Mouse (Mus musculus) embryonic facial prominence, embryonic 11.5 days (tissue): ENCODE measurements at regions not wholly inside any gene's neighbourhood (a gene's known extent, or its start where the extent isn't known, plus 50 kb on each side); places are given as distances from the start of the nearest gene placed in this dataset.
A peak's percentile ranks its signal among the peaks of the same experiment; 100 is the strongest.

Experiments
- ATAC-seq: fragments of 200-750 bp; cut with Nextera tagmentation; replicated peaks from 2 replicates; pipeline ENCODE4 v1.8.0; 2017; ENCODE audit warnings: low read depth; ENCODE audit not compliant: insufficient number of reproducible peaks, low FRiP score, low TSS enrichment
- DNase-seq: peaks from one replicate; pipeline ENCODE4 v3.0.0-alpha.2; 2015; ENCODE audit warnings: low spot score
- H3K27ac ChIP-seq: fragments of 300-500 bp; sonication (generic); replicated peaks from 2 replicates; pipeline ENCODE4 v1.5.1; 2014; ENCODE audit warnings: mild to moderate bottlenecking, low read depth, low read length, control low read depth
- H3K27me3 ChIP-seq: fragments of 300-500 bp; sonication (generic); 2 replicates; pipeline ENCODE4 v1.6.1; 2014; ENCODE audit warnings: mild to moderate bottlenecking, low read length, moderate library complexity, mixed read lengths; ENCODE audit not compliant: control insufficient read depth, insufficient read depth
- H3K36me3 ChIP-seq: fragments of 300-500 bp; sonication (generic); replicated peaks from 2 replicates; pipeline ENCODE4 v1.6.1; 2014; ENCODE audit warnings: low read depth, mild to moderate bottlenecking, low read length, moderate library complexity, mixed read lengths; ENCODE audit not compliant: control insufficient read depth, insufficient read depth
- H3K4me1 ChIP-seq: fragments of 300-500 bp; sonication (generic); 2 replicates; pipeline ENCODE4 v1.6.1; 2014; ENCODE audit warnings: low read length, mixed read lengths; ENCODE audit not compliant: control insufficient read depth, insufficient read depth
- H3K4me2 ChIP-seq: fragments of 300-500 bp; sonication (generic); 2 replicates; pipeline ENCODE4 v1.6.1; 2014; ENCODE audit warnings: low read depth, mild to moderate bottlenecking, control low read depth, low read length, moderate library complexity
- H3K4me3 ChIP-seq: fragments of 300-500 bp; sonication (generic); 2 replicates; pipeline ENCODE4 v1.5.1; 2014; ENCODE audit warnings: low read depth, low read length, control low read depth
- H3K9ac ChIP-seq: fragments of 300-500 bp; sonication (generic); replicated peaks from 2 replicates; pipeline ENCODE4 v1.6.1; 2014; ENCODE audit warnings: mild to moderate bottlenecking, control low read depth, low read length
- H3K9me3 ChIP-seq: fragments of 300-500 bp; sonication (generic); replicated peaks from 2 replicates; pipeline ENCODE4 v1.6.1; 2016; ENCODE audit warnings: mild to moderate bottlenecking, low read length, inconsistent platforms, mixed read lengths; ENCODE audit not compliant: control insufficient read depth
- WGBS: fragments of 180-500 bp; shearing (Covaris S2); extraction: QIAGEN DNeasy Blood & Tissue Kit; methylation state at CpG from one replicate; pipeline ENCODE4 v1.1.7; 2014; 5-methylcytosine and 5-hydroxymethylcytosine counted together

DNA sequence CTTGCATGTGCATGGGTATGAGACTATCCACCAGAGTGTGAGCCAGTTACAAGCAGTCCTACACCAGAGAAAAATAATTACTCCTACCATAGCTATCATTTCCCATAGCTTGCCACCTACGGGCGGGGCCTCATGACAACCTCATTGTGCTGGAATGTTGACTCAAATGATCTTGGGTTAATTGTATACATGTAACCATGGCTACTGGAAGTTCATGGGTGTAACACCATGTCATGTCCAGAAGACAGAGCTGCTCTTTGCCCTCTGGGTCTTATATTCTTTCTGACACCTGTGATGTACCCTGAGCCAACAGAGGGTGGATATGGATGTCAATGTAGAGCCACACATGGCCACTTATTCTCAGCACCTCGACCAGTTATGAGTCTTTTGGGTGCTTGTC, 125.6 kb downstream of the Qpct start:
- no peaks in the 10 kb centered on the region for H3K9me3 ChIP-seq
- no peaks in the 10 kb centered on the region for H3K4me1 ChIP-seq
- ATAC-seq (no peak), DNase-seq (no peak)
- no peak overlapping the region for H3K27ac ChIP-seq
- H3K27me3 ChIP-seq = no peaks in the 10 kb centered on the region
- no peaks in the 10 kb centered on the region for H3K36me3 ChIP-seq
- no peak overlapping the region for H3K4me2 ChIP-seq
- 72% methylated on average over 3 of the region's 3 CpGs for WGBS
- H3K4me3 ChIP-seq = no peak overlapping the region
- no peak overlapping the region for H3K9ac ChIP-seq

DNA sequence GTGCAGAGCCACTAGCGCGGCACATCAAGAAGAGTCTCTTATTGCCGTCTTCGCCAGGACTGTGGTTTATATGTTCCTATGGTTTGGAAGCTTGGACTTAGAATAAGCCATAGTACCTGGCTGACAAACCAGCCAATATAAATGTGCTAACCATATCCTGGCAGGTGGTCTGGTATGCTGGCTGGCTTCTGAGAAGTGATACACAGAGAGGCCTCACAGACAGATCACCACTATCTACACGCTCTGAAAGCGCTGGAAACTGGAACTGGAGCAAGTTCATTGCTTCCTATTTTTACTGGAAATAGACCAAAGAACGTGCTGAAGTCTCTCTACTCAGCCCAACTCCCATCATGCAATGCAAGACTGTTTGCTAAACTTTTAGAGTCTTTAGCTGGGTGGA, 124.7 kb downstream of the Qpct start:
- DNase-seq (no peak), ATAC-seq (no peak)
- no peaks in the 10 kb centered on the region for H3K4me1 ChIP-seq
- 82% methylated on average over 7 of the region's 7 CpGs for WGBS
- no peaks in the 10 kb centered on the region for H3K36me3 ChIP-seq
- no peak overlapping the region for H3K9ac ChIP-seq
- no peaks in the 10 kb centered on the region for H3K27me3 ChIP-seq
- no peak overlapping the region for H3K4me3 ChIP-seq
- no peak overlapping the region for H3K4me2 ChIP-seq
- H3K9me3 ChIP-seq = no peaks in the 10 kb centered on the region
- H3K27ac ChIP-seq = no peak overlapping the region

DNA sequence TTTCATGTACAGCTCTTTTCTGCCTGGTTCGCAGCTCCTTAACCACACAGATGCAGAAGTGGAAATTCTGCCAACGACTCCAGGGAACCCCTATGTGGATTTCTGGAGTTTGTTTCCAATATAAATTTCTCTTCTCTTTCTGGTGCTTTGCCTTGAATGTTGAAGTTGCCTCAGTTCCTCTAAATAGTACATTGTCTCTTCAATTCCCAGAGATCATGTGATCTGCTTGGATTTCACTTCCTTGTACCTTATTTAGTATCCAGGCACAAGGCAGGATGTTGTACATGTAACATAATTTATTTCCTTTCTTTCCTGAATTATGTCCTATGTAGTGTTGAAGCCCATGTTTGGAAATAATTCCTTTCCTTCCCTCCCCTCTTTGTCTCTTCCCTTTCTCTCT, 123.7 kb downstream of the Qpct start:
- 92% methylated on average over 2 of the region's 2 CpGs for WGBS
- no peak overlapping the region for H3K27ac ChIP-seq
- H3K9ac ChIP-seq = no peak overlapping the region
- H3K4me2 ChIP-seq = no peak overlapping the region
- no peak for ATAC-seq
- no peak for DNase-seq
- H3K9me3 ChIP-seq = no peaks in the 10 kb centered on the region
- no peaks in the 10 kb centered on the region for H3K27me3 ChIP-seq
- H3K36me3 ChIP-seq = no peaks in the 10 kb centered on the region
- H3K4me3 ChIP-seq = no peak overlapping the region
- no peaks in the 10 kb centered on the region for H3K4me1 ChIP-seq

DNA sequence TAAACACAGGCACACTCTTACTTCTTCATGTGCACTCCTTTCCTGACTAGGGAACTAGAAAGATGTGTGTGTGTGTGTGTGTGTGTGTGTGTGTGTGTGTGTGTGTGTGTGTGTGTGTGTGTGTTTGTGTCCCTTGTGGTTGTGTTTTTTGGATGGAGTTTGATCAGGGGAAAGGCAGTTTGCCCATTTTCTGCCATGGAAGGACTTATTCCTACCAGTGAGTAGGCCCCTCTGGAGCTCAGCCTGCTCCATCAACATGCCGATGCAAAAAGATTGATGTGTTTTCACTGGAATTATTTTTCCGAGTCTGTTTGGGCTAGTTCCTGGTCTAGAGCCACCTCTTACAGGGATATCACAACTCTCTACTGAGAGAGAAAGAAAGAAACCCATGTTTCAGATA, 120.6 kb downstream of the Qpct start:
- H3K4me1 ChIP-seq = no peaks in the 10 kb centered on the region
- H3K4me2 ChIP-seq = no peak overlapping the region
- no peak for ATAC-seq
- H3K27ac ChIP-seq = no peak overlapping the region
- H3K36me3 ChIP-seq = no peaks in the 10 kb centered on the region
- no peaks in the 10 kb centered on the region for H3K27me3 ChIP-seq
- H3K4me3 ChIP-seq = no peak overlapping the region
- H3K9ac ChIP-seq = no peak overlapping the region
- H3K9me3 ChIP-seq = no peaks in the 10 kb centered on the region
- WGBS = 64% methylated on average over 2 of the region's 2 CpGs
- no peak for DNase-seq

- WGBS = 75% methylated on average over 4 of the region's 4 CpGs
- no peaks in the 10 kb centered on the region for H3K27me3 ChIP-seq
Observed at GRCm38 (mm10) chr17:79170690-79171089, 119.0 kb downstream of the Qpct start.

DNA sequence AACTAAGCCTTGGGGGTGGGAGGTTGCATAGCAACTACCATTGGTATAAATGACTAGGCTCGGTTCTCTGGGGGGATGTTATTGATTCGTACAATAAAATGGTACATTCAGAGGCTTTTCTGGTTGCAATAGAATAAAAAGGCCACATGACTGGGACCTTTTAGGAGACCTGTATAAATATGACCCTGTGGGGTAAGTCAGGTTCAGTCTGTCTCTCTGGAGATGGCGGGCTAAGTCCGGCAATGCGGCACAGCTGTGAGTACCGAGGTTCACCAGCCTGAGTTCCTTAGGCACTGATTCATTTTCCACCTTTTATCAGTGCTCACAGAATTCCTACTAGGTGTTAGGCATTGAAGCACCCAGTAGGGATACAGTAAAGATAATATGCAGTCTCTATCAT, 115.5 kb downstream of the Qpct start:
- DNase-seq (no peak), ATAC-seq (no peak)
- no peaks in the 10 kb centered on the region for H3K4me1 ChIP-seq
- 80% methylated on average over 6 of the region's 6 CpGs for WGBS
- H3K27me3 ChIP-seq = no peaks in the 10 kb centered on the region
- no peak overlapping the region for H3K4me2 ChIP-seq
- H3K9me3 ChIP-seq = no peaks in the 10 kb centered on the region
- H3K4me3 ChIP-seq = no peak overlapping the region
- no peaks in the 10 kb centered on the region for H3K36me3 ChIP-seq
- H3K9ac ChIP-seq = no peak overlapping the region
- H3K27ac ChIP-seq = no peak overlapping the region

More at GRCm38 (mm10) chr17:79170690-79171089, 119.0 kb downstream of the Qpct start:
- DNase-seq (no peak), ATAC-seq (no peak)
- Histone ChIP-seq H3K9me3 (no peaks in the 10 kb centered on the region), H3K36me3 (no peaks in the 10 kb centered on the region), H3K4me3 (no peak overlapping the region), H3K9ac (no peak overlapping the region), H3K4me1 (no peaks in the 10 kb centered on the region), H3K4me2 (no peak overlapping the region), H3K27ac (no peak overlapping the region)

- no peak overlapping the region for H3K9ac ChIP-seq
- no peak for ATAC-seq
- DNase-seq = peak; percentile 57
- WGBS = 51% methylated on average over 5 of the region's 5 CpGs
- H3K4me3 ChIP-seq = no peak overlapping the region
- no peak overlapping the region for H3K4me2 ChIP-seq
- no peaks in the 10 kb centered on the region for H3K4me1 ChIP-seq
- no peaks in the 10 kb centered on the region for H3K27me3 ChIP-seq
- no peak overlapping the region for H3K27ac ChIP-seq
- H3K36me3 ChIP-seq = no peaks in the 10 kb centered on the region
- H3K9me3 ChIP-seq = no peaks in the 10 kb centered on the region
Observed at GRCm38 (mm10) chr17:79164874-79165553, 113.3 kb downstream of the Qpct start.

DNA sequence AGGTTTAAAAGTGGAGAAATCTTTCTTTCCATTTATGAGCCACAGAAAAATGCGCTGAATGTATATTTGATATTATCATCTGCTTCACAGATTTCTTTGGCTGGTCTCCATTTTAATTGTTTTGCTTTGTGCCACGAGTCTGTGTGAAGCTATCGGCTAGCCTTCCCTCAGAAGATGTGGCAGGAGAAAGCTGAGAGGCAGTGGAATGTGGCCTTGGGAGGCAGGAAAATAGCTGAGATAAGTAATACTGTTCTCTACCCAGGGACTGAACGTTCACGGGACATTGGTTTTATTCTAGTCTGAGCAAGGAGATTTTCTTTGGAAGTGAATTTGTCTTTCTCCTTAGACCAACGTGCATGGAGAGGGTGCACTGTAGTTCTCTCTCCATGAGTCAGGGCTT, 112.3 kb downstream of the Qpct start:
- no peaks in the 10 kb centered on the region for H3K27me3 ChIP-seq
- no peak overlapping the region for H3K4me3 ChIP-seq
- H3K27ac ChIP-seq = no peak overlapping the region
- ATAC-seq = no peak
- no peaks in the 10 kb centered on the region for H3K36me3 ChIP-seq
- H3K4me1 ChIP-seq = no peaks in the 10 kb centered on the region
- DNase-seq = no peak
- H3K9ac ChIP-seq = no peak overlapping the region
- 76% methylated on average over 6 of the region's 6 CpGs for WGBS
- no peaks in the 10 kb centered on the region for H3K9me3 ChIP-seq
- H3K4me2 ChIP-seq = no peak overlapping the region
